Mouse (Mus musculus) cerebellum, adult 11-12 months (tissue): ENCODE results near the gene Miga1.

Experiments used
- DNase-seq: peaks from one replicate; pipeline ENCODE4 v3.0.0; 2022

Gene Miga1

GRCm38 (mm10) chr3:152339862-152340557 lies at the start of gene Miga1:
Gene Miga1 (minus strand): TSS chr3:152340407.
- peak; percentile 87 for DNase-seq

- no peak for DNase-seq
These were observed 43.9 kb upstream of the Miga1 start for GRCm38 (mm10) chr3:152384106-152384505.

GRCm38 (mm10) chr3:152376063-152376462 lies 35.9 kb upstream of the Miga1 start:
- no peak for DNase-seq

- DNase-seq = no peak
These were observed 24.0 kb upstream of the Miga1 start for GRCm38 (mm10) chr3:152364181-152364580.

GRCm38 (mm10) chr3:152359151-152359550 lies 18.9 kb upstream of the Miga1 start:
- DNase-seq = no peak

GRCm38 (mm10) chr3:152356751-152357150 lies 16.5 kb upstream of the Miga1 start:
- DNase-seq = no peak

GRCm38 (mm10) chr3:152355361-152355760 lies 15.2 kb upstream of the Miga1 start:
- DNase-seq = no peak

- no peak for DNase-seq
These were observed 13.4 kb upstream of the Miga1 start for GRCm38 (mm10) chr3:152353434-152354177.

GRCm38 (mm10) chr3:152352289-152352688 lies 12.1 kb upstream of the Miga1 start:
- no peak for DNase-seq

- DNase-seq = no peak
These were observed 10.8 kb upstream of the Miga1 start for GRCm38 (mm10) chr3:152350966-152351365.

GRCm38 (mm10) chr3:152350431-152350830 lies 10.2 kb upstream of the Miga1 start:
- no peak for DNase-seq

- DNase-seq = no peak
These were observed 8.0 kb upstream of the Miga1 start for GRCm38 (mm10) chr3:152348011-152348830.

- DNase-seq = no peak
These were observed 7.0 kb upstream of the Miga1 start for GRCm38 (mm10) chr3:152347227-152347626.

GRCm38 (mm10) chr3:152346633-152347141 lies 6.5 kb upstream of the Miga1 start:
- DNase-seq = peak; percentile 70

- peak; percentile 94 for DNase-seq
These were observed 5.8 kb upstream of the Miga1 start, which contains the start of gene Usp33 for GRCm38 (mm10) chr3:152345732-152346632. Gene Usp33 (plus strand): TSS chr3:152346478.

- DNase-seq = no peak
These were observed 2.8 kb upstream of the Miga1 start for GRCm38 (mm10) chr3:152342961-152343517.

- no peak for DNase-seq
These were observed 4.1 kb downstream of the Miga1 start for GRCm38 (mm10) chr3:152336085-152336484.

- DNase-seq = no peak
These were observed 6.6 kb downstream of the Miga1 start for GRCm38 (mm10) chr3:152333641-152334040.

GRCm38 (mm10) chr3:152332545-152333300 lies 7.5 kb downstream of the Miga1 start:
- DNase-seq = no peak

- no peak for DNase-seq
These were observed 8.1 kb downstream of the Miga1 start for GRCm38 (mm10) chr3:152332104-152332503.
